Mouse (Mus musculus) cerebellum, adult 18-20 months (tissue): ENCODE measurements around the gene Olfr97.
A peak's percentile ranks its signal among the peaks of the same experiment; 100 is the strongest.

Experiments used
- DNase-seq, 2 experiments: peaks; one replicate each; pipeline ENCODE4 v3.0.0; 2021

Gene Olfr97

DNA sequence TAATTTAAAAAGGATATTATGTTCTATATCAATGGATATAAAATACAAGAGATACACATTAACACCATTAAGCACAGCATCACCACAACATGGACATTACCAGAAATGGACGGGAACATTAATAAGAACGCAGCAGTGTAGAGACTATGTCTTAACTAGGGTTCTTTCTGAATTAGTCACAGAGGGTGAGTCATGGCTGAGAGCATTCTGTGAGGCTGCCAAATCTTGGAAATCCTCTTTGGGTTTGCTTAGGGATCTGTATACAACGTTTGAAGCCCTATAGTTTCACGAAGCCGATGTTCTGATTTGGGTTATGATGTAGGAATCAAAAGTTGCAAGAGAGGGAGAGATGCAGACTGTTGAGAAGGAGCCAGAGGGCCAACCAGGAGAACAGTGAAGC is 42.3 kb downstream of the Olfr97 start:
- DNase-seq = no peak

DNA sequence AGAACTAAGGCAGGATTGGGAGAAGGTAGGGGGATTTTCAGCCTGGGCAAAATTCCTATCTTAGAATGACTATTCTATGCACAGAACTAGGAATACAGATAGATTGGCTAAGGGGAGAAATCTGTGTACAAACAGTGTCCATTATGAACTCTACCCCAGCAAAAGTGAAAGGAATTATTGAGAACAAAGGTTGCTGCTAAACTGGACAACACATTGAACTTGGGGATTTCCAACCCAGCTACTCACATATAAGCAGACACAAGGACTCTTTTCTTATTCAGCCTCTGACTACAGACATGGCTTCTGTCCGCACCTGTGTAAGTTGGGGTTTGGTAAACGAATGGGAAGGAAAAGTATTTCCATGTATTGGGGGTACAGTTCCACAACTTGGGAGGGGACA is 43.5 kb downstream of the Olfr97 start, which contains the start of gene Ubd:
Ubd (plus strand) TSS at position 237 of the 400 bp plus-strand sequence.
- DNase-seq = no peak

DNA sequence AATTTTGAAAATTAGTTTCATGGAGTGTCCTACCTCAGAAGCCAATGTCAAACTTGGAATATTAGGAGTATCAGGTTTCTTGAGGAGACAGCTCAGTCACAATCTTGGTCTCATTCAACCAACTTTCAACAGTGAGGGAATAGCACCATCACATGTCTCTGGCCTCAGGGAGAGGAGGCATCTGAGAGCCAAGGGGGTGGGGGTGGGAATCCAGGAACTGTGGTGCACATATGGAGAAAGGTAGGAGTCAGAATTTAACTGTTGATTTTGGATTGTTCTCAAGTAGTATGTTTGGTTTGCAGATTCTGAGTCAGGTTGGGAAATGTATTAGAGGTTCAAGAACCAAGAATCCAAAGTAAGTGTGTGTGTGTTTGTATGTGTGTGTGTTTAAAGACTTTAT is 44.1 kb downstream of the Olfr97 start:
- DNase-seq = no peak

DNA sequence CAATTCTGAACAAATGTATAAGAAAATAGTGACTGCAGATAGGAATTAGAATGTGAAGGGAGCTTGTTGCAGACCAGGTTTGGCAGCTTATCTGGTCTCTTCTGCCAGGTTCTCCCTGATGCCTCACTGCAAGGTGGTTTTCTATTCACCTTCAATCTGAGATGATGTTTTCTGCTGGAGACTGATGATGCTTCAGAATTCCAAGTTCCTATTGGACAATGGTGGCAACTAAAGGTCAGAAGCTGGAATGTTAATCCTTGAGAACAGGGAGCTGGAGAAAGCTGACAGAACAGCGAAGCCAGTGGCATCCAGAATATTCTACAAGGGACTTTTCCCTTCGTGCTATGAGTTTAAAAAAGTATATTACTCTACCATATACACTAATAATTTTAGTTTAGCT is 46.4 kb downstream of the Olfr97 start:
- DNase-seq = peak; percentile 15 to 26

DNA sequence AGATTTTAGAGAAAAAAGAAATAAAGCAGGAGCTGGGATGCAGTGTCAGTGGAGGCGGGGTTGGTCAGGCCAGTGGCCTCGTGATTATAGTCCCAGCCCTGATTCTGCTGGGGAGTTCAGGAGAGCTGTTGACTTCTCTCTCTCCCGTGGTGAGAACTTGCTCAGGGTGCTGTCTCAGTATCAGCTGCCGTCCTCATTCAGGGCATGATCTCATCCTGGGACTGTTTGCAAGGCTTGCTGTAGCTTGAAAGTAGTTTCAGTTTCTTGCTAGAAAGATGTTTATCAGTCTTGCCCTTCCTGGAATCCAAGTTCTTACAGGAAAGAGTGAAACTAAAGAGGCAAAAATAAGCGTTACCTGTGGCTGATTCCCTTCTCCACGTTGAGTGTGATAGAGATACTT is 51.7 kb downstream of the Olfr97 start:
- no peak for DNase-seq
